Mouse (Mus musculus): ENCODE results near the gene Esf1. TPM values are rescaled to one million over a fixed set of nuclear protein-coding genes. Genes with fewer than 3 reads are reported as not detected.
"Not testable (repeated sequence)": the region's sequence is repeated elsewhere in the genome, so short reads cannot be mapped to it uniquely, and the experiment has no call there.

The Esf1 gene
- polyA plus RNA-seq, 1 experiment: 5.9 TPM

- no peak for DNase-seq (ENCODE audit: low spot score)
Observed at GRCm38 (mm10) chr2:140096034-140096433, 74.3 kb downstream of the Esf1 start.

- no peak for DNase-seq (ENCODE audit: low spot score)
Observed at GRCm38 (mm10) chr2:140093433-140093832, 76.9 kb downstream of the Esf1 start.

- no peak for DNase-seq (ENCODE audit: low spot score)
Observed at GRCm38 (mm10) chr2:140084245-140084644, 86.1 kb downstream of the Esf1 start.

- DNase-seq (ENCODE audit: low spot score): no peak
Observed at GRCm38 (mm10) chr2:140080747-140081577, 89.4 kb downstream of the Esf1 start.

- DNase-seq (ENCODE audit: low spot score): not testable (repeated sequence)
Observed at GRCm38 (mm10) chr2:140079284-140079683, 91.1 kb downstream of the Esf1 start.

GRCm38 (mm10) chr2:140078600-140079280 is 91.6 kb downstream of the Esf1 start:
- DNase-seq (ENCODE audit: low spot score): no peak

GRCm38 (mm10) chr2:140077476-140077875 is 92.9 kb downstream of the Esf1 start:
- no peak for DNase-seq (ENCODE audit: low spot score)

- no peak for DNase-seq (ENCODE audit: low spot score)
Observed at GRCm38 (mm10) chr2:140075150-140075549, 95.2 kb downstream of the Esf1 start.

Other genes starting within 250 kb of the Esf1 start
- gene Tasp1, start 103.8 kb downstream of the Esf1 start, polyA plus RNA-seq (2012; rRNA removed): 9.6 and 9.7 TPM in 2 replicates
- gene Gm17374, start 18.5 kb downstream of the Esf1 start, polyA plus RNA-seq (2012; rRNA removed): not detected in 2 replicates
- gene Ndufaf5, start 85 bp upstream of the Esf1 start, polyA plus RNA-seq (2012; rRNA removed): 13.5 and 14.3 TPM in 2 replicates
- gene Sel1l2, start 219.1 kb upstream of the Esf1 start, polyA plus RNA-seq (2012; rRNA removed): not detected in 2 replicates
- 3.5 and 4.4 TPM in 2 replicates for gene Macrod2, start 224.7 kb upstream of the Esf1 start, polyA plus RNA-seq (2012; rRNA removed)

Data from urinary bladder, adult 2 months (tissue).